Mouse (Mus musculus) Patski (cell line): ENCODE measurements around the gene Atg16l2. TPM values are rescaled to one million over a fixed set of nuclear protein-coding genes. Genes with fewer than 3 reads are reported as not detected.

Experiments
- ATAC-seq: fragments of 100-300 bp; one replicate; pipeline ENCODE4 v1.8.0; 2021
- CTCF ChIA-PET: fragments of 350-600 bp; sonication (Branson Sonifier 250); formaldehyde crosslinking; loops from one replicate; lab custom pipeline; 2022; ENCODE audit warnings: inconsistent platforms; lab: Charles Lee
- POLR2A ChIA-PET: fragments of 350-600 bp; sonication (Branson Sonifier 250); formaldehyde crosslinking; loops from one replicate; lab custom pipeline; 2022; ENCODE audit warnings: antibody characterized with exemption, inconsistent platforms; lab: Charles Lee
- DNase-seq: peaks from one replicate; pipeline ENCODE4 v3.0.0-alpha.2; 2011; ENCODE audit warnings: low read depth, low spot score
- H3K27me3 ChIP-seq: fragments of 371-371 bp; one replicate; pipeline ENCODE4 v1.5.1; 2021
- CTCF ChIP-seq: fragments of 100-300 bp; IDR thresholded peaks from one replicate; pipeline ENCODE4 v1.5.1; 2021
- in situ Hi-C: fragments of 300-500 bp; cut with MboI; formaldehyde crosslinking; loops from 3 replicates; pipeline ENCODE4 v1.11.1; 2018; ENCODE audit warnings: low pct_unique_long_range_greater_than_20kb, mixed read lengths
- polyA plus RNA-seq: library from polyadenylated mRNA; unstranded; gene quantifications from one replicate; pipeline ENCODE4 v1.2.3, GENCODE M21; 2021

Gene Atg16l2
- polyA plus RNA-seq, 1 experiment from 2014 or later, result 39.5 TPM

GRCm38 (mm10) chr7:101324142-101324962 lies 22.3 kb upstream of the Atg16l2 start:
- CTCF ChIA-PET, result interaction anchor here (1.1 kb wide), 1 partner anchor 264 kb away, joined by 3 read pairs; no protein-coding TSS in a partner anchor
- H3K27me3 ChIP-seq, result no peaks in the 10 kb centered on the region
- POLR2A ChIA-PET, result no interaction called here
- no peak for ATAC-seq
- DNase-seq, result no peak
- in situ Hi-C loops, result no loop called here
- no peak for TF ChIP-seq CTCF

- H3K27me3 ChIP-seq, result no peaks in the 10 kb centered on the region
- DNase-seq, result no peak
- POLR2A ChIA-PET, result interaction anchor here (0.6 to 1.4 kb wide), 2 partner anchors 9 to 45 kb away, joined by 3 to 5 read pairs; no protein-coding TSS in a partner anchor
- CTCF ChIA-PET, result interaction anchor here (1.1 to 1.7 kb wide), 4 partner anchors 12 to 262 kb away, joined by 3 to 8 read pairs (median 4); partner anchors contain the start of gene Arap1
- ATAC-seq, result no peak
- in situ Hi-C loops, result no loop called here
- no peak for TF ChIP-seq CTCF
Measured at GRCm38 (mm10) chr7:101323141-101323594, 21.1 kb upstream of the Atg16l2 start.

- ATAC-seq (peak; percentile 45), DNase-seq (no peak)
- in situ Hi-C loops, result no loop called here
- H3K27me3 ChIP-seq, result no peaks in the 10 kb centered on the region
- ChIA-PET CTCF (interaction anchor here (1.2 to 1.6 kb wide), 3 partner anchors 10 to 46 kb away, joined by 4 to 9 read pairs (median 8); no protein-coding TSS in a partner anchor), POLR2A (interaction anchor here (0.6 to 1.4 kb wide), 4 partner anchors 10 to 47 kb away, joined by 3 to 9 read pairs (median 4); no protein-coding TSS in a partner anchor)
- TF ChIP-seq CTCF, result no peak
Measured at GRCm38 (mm10) chr7:101321218-101321827, 19.3 kb upstream of the Atg16l2 start.

GRCm38 (mm10) chr7:101320399-101321217 lies 18.6 kb upstream of the Atg16l2 start:
- H3K27me3 ChIP-seq, result no peaks in the 10 kb centered on the region
- ATAC-seq (peak; percentile 55), DNase-seq (no peak)
- ChIA-PET POLR2A (no interaction called here), CTCF (interaction anchor here (1.2 kb wide), 1 partner anchor 10 kb away, joined by 9 read pairs; no protein-coding TSS in a partner anchor)
- in situ Hi-C loops, result no loop called here
- TF ChIP-seq CTCF, result no peak

GRCm38 (mm10) chr7:101319796-101320195 lies 17.7 kb upstream of the Atg16l2 start:
- POLR2A ChIA-PET, result interaction anchor here (0.5 kb wide), 1 partner anchor 56 kb away, joined by 6 read pairs; no protein-coding TSS in a partner anchor
- no peak for DNase-seq
- H3K27me3 ChIP-seq, result no peaks in the 10 kb centered on the region
- ATAC-seq, result no peak
- CTCF ChIA-PET, result interaction anchor here (1.2 kb wide), 1 partner anchor 9 kb away, joined by 9 read pairs; no protein-coding TSS in a partner anchor
- TF ChIP-seq CTCF, result no peak
- in situ Hi-C loops, result no loop called here

GRCm38 (mm10) chr7:101318848-101319247 lies 16.8 kb upstream of the Atg16l2 start:
- TF ChIP-seq CTCF, result no peak
- ChIA-PET CTCF (no interaction called here), POLR2A (no interaction called here)
- DNase-seq (no peak), ATAC-seq (no peak)
- no peaks in the 10 kb centered on the region for H3K27me3 ChIP-seq
- in situ Hi-C loops, result no loop called here

GRCm38 (mm10) chr7:101317014-101317413 lies 15.0 kb upstream of the Atg16l2 start, which contains the start of gene Stard10:
Gene Stard10, plus strand, starts transcription at chr7:101317086.
- no peak for TF ChIP-seq CTCF
- H3K27me3 ChIP-seq, result no peaks in the 10 kb centered on the region
- ATAC-seq (no peak), DNase-seq (no peak)
- ChIA-PET CTCF (interaction anchor here (0.8 kb wide), 1 partner anchor 51 kb away, joined by 3 read pairs; no protein-coding TSS in a partner anchor), POLR2A (no interaction called here)
- in situ Hi-C loops, result no loop called here

GRCm38 (mm10) chr7:101316591-101317001 lies 14.5 kb upstream of the Atg16l2 start:
- H3K27me3 ChIP-seq, result no peaks in the 10 kb centered on the region
- in situ Hi-C loops, result no loop called here
- DNase-seq (no peak), ATAC-seq (no peak)
- TF ChIP-seq CTCF, result no peak
- ChIA-PET POLR2A (no interaction called here), CTCF (interaction anchor here (0.8 kb wide), 1 partner anchor 52 kb away, joined by 3 read pairs; no protein-coding TSS in a partner anchor)

- CTCF ChIA-PET, result no interaction called here
- ATAC-seq, result no peak
- no peak for TF ChIP-seq CTCF
- no peaks in the 10 kb centered on the region for H3K27me3 ChIP-seq
- DNase-seq, result no peak
- in situ Hi-C loops, result no loop called here
- POLR2A ChIA-PET, result no interaction called here
Measured at GRCm38 (mm10) chr7:101315699-101316098, 13.6 kb upstream of the Atg16l2 start.

- ChIA-PET POLR2A (no interaction called here), CTCF (no interaction called here)
- no peak for TF ChIP-seq CTCF
- no peak for DNase-seq
- no peaks in the 10 kb centered on the region for H3K27me3 ChIP-seq
- in situ Hi-C loops, result loop anchor here (5.0 kb wide), 1 partner anchor 58 kb away; no protein-coding TSS in a partner anchor
- ATAC-seq, result no peak
Measured at GRCm38 (mm10) chr7:101314396-101314795, 12.3 kb upstream of the Atg16l2 start.
